Mouse (Mus musculus) kidney, postnatal 25 days (tissue): ENCODE results near the gene Calcb.

Source experiments
- DNase-seq, 2 experiments: peaks; one replicate each; pipeline ENCODE4 v3.0.0; 2021; ENCODE audit warnings: mixed read lengths in 2 of 2

Gene Calcb

GRCm38 (mm10) chr7:114754196-114754595, 35.8 kb downstream of the Calcb start:
- DNase-seq, result peak in 1 of 2 experiments; percentile 23

- peak; percentile 39 to 50 for DNase-seq
Observed at GRCm38 (mm10) chr7:114754626-114755025, 36.2 kb downstream of the Calcb start.

GRCm38 (mm10) chr7:114762660-114763059, 44.2 kb downstream of the Calcb start:
- no peak for DNase-seq

- no peak for DNase-seq
Observed at GRCm38 (mm10) chr7:114765273-114765672, 46.8 kb downstream of the Calcb start.

GRCm38 (mm10) chr7:114766523-114766922, 48.1 kb downstream of the Calcb start:
- no peak for DNase-seq

- DNase-seq, result no peak
Observed at GRCm38 (mm10) chr7:114768516-114768915, 50.1 kb downstream of the Calcb start.

- no peak for DNase-seq
Observed at GRCm38 (mm10) chr7:114769041-114769440, 50.6 kb downstream of the Calcb start.

GRCm38 (mm10) chr7:114770586-114770985, 52.1 kb downstream of the Calcb start:
- DNase-seq, result no peak

GRCm38 (mm10) chr7:114771801-114772200, 53.4 kb downstream of the Calcb start:
- no peak for DNase-seq
